Mouse (Mus musculus) bone marrow macrophage, adult 2 months (primary cell): ENCODE data around the gene Prlr. TPM values are rescaled to one million over a fixed set of nuclear protein-coding genes. Genes with fewer than 3 reads are reported as not detected.

Source experiments
- H3K27ac ChIP-seq: 2 replicates; pipeline ENCODE4 v1.5.1; 2012; ENCODE audit warnings: low read depth, low read length; ENCODE audit not compliant: insufficient read depth
- H3K4me1 ChIP-seq: 2 replicates; pipeline ENCODE4 v1.6.1; 2012; ENCODE audit warnings: low read length; ENCODE audit not compliant: control insufficient read depth, insufficient read depth
- H3K4me3 ChIP-seq: 2 replicates; pipeline ENCODE4 v1.5.1; 2012; ENCODE audit warnings: mild to moderate bottlenecking, low read length, moderate library complexity; ENCODE audit not compliant: insufficient read depth
- CTCF ChIP-seq: IDR thresholded peaks from 2 replicates; pipeline ENCODE4 v1.5.1; 2012; ENCODE audit warnings: low read depth, mild to moderate bottlenecking, low read length, moderate library complexity
- POLR2A ChIP-seq: IDR thresholded peaks from 2 replicates; pipeline ENCODE4 v1.6.1; 2012; ENCODE audit warnings: mild to moderate bottlenecking, low read depth, low read length, borderline replicate concordance
- polyA plus RNA-seq: library from polyadenylated mRNA; stranded (reverse); fragments of >200 nt; gene quantifications from 2 replicates; pipeline ENCODE4 v1.2.4, GENCODE M21; 2012; ENCODE audit not compliant: missing spikeins, insufficient read depth, insufficient read length

Gene Prlr
- polyA plus RNA-seq, 1 experiment = not detected

DNA sequence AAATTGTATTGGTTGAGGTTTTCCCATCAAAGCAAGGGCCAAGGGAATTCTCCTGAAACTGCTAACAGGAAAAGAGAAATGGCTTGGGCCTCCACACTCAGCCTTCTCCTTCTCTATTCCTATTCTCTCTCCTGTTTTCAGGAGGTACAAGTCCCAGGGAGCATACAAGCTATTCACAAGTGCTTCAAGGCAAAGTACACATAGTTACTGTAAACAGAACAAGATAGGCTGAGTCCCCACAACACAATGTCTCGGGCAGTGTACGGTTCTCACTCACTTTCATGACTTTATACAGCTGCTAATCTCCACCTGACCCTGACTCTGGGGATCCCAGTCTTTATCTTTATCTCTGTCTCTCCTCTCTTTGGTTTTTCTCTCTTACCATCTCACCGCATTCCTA lies 198.4 kb downstream of the Prlr start:
- TF ChIP-seq CTCF = no peak
- no peak for TF ChIP-seq POLR2A
- no peak overlapping the region for H3K27ac ChIP-seq

GRCm38 (mm10) chr15:10378338-10378959 lies 201.4 kb downstream of the Prlr start:
- no peak overlapping the region for H3K27ac ChIP-seq
- H3K4me3 ChIP-seq = no peak overlapping the region
- TF ChIP-seq CTCF (no peak), POLR2A (no peak)
- H3K4me1 ChIP-seq = 0 out of 2 replicates have a peak, but pooled peaks cover 2% of the 10 kb centered on the region

More for the DNA sequence above, 198.4 kb downstream of the Prlr start:
- Histone ChIP-seq H3K4me1 (0 out of 2 replicates have a peak, but pooled peaks cover 2% of the 10 kb centered on the region), H3K4me3 (no peak overlapping the region)

GRCm38 (mm10) chr15:10379757-10380458 lies 202.9 kb downstream of the Prlr start:
- no peak for TF ChIP-seq CTCF
- TF ChIP-seq POLR2A = no peak
- H3K4me1 ChIP-seq = 0 out of 2 replicates have a peak, but pooled peaks cover 2% of the 10 kb centered on the region
- no peak overlapping the region for H3K27ac ChIP-seq
- no peak overlapping the region for H3K4me3 ChIP-seq

DNA sequence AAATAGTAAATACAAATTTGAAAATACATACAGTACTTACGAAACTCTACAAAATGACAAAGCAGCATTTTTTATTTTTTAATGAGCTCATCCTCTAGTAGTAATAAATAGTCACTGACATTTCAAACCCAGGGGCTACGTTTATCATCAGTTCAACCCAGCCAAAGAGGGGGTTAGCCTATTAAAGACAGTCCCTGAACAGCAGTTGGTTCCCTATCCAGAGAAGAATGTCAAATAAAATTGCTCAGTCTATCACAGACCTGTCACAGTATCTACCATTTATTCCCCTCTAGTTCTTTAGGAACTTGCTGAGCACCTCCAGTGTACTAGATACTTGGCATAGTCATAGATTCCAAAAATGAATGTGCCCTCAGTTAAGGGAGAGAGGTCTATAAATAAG lies 210.2 kb downstream of the Prlr start:
- TF ChIP-seq CTCF (no peak), POLR2A (no peak)
- no peak overlapping the region for H3K4me3 ChIP-seq
- no peak overlapping the region for H3K27ac ChIP-seq

More for the DNA sequence above, 210.2 kb downstream of the Prlr start:
- no peaks in the 10 kb centered on the region for H3K4me1 ChIP-seq

Other genes starting within 250 kb of the Prlr start
- not detected in 2 replicates for gene Gm21973, start 148.1 kb downstream of the Prlr start, polyA plus RNA-seq
- gene Agxt2, start 181.3 kb downstream of the Prlr start, polyA plus RNA-seq = not detected in 2 replicates